Mouse (Mus musculus): ENCODE data around the gene Stx6.

DNA sequence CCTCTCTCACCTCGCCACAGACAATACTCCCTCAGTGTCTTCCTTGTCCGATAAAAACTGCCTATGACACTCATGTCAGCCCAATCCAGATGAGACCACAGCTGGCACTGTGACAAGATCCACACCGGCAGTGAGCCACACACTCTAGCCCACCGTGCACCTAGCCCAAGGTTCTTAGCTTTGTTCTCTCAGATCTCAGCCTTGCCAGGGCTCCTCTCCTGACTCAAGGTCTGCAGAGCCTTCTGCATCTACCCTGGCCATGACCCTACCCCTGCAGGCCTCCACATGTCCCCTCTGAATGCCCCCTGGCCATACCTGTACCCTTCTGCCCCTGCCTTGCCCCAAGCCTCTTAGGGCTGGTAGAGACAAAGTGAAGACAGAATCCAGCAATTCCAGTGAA is 53.6 kb downstream of the Stx6 start:
- TF ChIP-seq CTCF (IDR thresholded peaks at IDR 0.05; ENCODE audit: low read depth) (no peak), EP300 (IDR thresholded peaks at IDR 0.05; ENCODE audit: low read depth) (no peak)

Measured in heart, postnatal 0 days (tissue).